Mouse (Mus musculus) G1E (cell line): Measurements from ENCODE around the gene Mtif2. TPM values are rescaled to one million over a fixed set of nuclear protein-coding genes. Genes with fewer than 3 reads are reported as not detected.
A peak's percentile ranks its signal among the peaks of the same experiment; 100 is the strongest.
"Not testable (repeated sequence)": the region's sequence is repeated elsewhere in the genome, so short reads cannot be mapped to it uniquely, and the experiment has no call there.

ENCODE experiments used
- ATAC-seq: 2 replicates; pipeline ENCODE4 v1.8.0; 2016; ENCODE audit warnings: mild to moderate bottlenecking; ENCODE audit not compliant: insufficient number of reproducible peaks, poor library complexity, low FRiP score, severe bottlenecking; ENCODE audit errors: extremely low read depth
- DNase-seq: peaks from one replicate; pipeline ENCODE4 v3.0.0; 2012; ENCODE audit warnings: low spot score
- H3K27me3 ChIP-seq: 2 replicates; pipeline ENCODE4 v1.6.1; 2012; ENCODE audit warnings: mild to moderate bottlenecking, low read length, inconsistent platforms; ENCODE audit not compliant: insufficient read depth
- H3K36me3 ChIP-seq: replicated peaks from 2 replicates; pipeline ENCODE3; 2012; ENCODE audit warnings: mild to moderate bottlenecking, inconsistent platforms
- H3K4me1 ChIP-seq: 2 replicates; pipeline ENCODE4 v1.6.1; 2012; ENCODE audit warnings: low read depth, low read length, inconsistent platforms, mixed read lengths; ENCODE audit not compliant: insufficient read depth
- H3K4me3 ChIP-seq: 2 replicates; pipeline ENCODE4 v1.5.1; 2012; ENCODE audit warnings: low read depth, mild to moderate bottlenecking, inconsistent platforms, low read length, moderate library complexity, mixed read lengths
- H3K9me3 ChIP-seq: replicated peaks from 2 replicates; pipeline ENCODE4 v1.6.1; 2012; ENCODE audit warnings: inconsistent platforms
- CTCF ChIP-seq: IDR thresholded peaks from 2 replicates; pipeline ENCODE4 v1.5.1; 2012; ENCODE audit warnings: low read depth, low read length, inconsistent platforms, mixed read lengths
- GATA1 ChIP-seq: IDR thresholded peaks from 2 replicates; pipeline ENCODE4 v1.6.1; 2012; ENCODE audit warnings: borderline replicate concordance, low read length, inconsistent platforms, mixed read lengths
- GATA2 ChIP-seq: IDR thresholded peaks from 2 replicates; pipeline ENCODE4 v1.6.1; 2012; ENCODE audit warnings: low read depth, low read length, inconsistent platforms, borderline replicate concordance
- POLR2AphosphoS5 ChIP-seq: IDR thresholded peaks from 2 replicates; pipeline ENCODE4 v1.6.1; 2012; ENCODE audit warnings: low read depth, low read length, inconsistent platforms; ENCODE audit not compliant: insufficient replicate concordance
- TAL1 ChIP-seq: conservative IDR thresholded peaks from 2 replicates; pipeline ENCODE4 v1.6.1; 2012; ENCODE audit warnings: low read depth, low read length, inconsistent platforms, mixed read lengths
- polyA plus RNA-seq: library from polyadenylated mRNA; stranded (reverse); fragments of >175 nt; gene quantifications from 2 replicates; pipeline ENCODE4 v1.2.3, GENCODE M21; 2012
- total RNA-seq, 2 experiments: library from RNA; stranded (forward) in 1 of 2; stranded (reverse) in 1 of 2; fragments of 200-1000 nt in 1 of 2; fragments of >200 nt in 1 of 2; fragmentation: Nextera tagmentation in 1 of 2; gene quantifications; 2 replicates each; pipeline ENCODE4 v1.2.3; 2014 to 2017

The Mtif2 gene
- total and polyA plus RNA-seq, 3 experiments: 11.8 to 105 (median 72.2) TPM

DNA sequence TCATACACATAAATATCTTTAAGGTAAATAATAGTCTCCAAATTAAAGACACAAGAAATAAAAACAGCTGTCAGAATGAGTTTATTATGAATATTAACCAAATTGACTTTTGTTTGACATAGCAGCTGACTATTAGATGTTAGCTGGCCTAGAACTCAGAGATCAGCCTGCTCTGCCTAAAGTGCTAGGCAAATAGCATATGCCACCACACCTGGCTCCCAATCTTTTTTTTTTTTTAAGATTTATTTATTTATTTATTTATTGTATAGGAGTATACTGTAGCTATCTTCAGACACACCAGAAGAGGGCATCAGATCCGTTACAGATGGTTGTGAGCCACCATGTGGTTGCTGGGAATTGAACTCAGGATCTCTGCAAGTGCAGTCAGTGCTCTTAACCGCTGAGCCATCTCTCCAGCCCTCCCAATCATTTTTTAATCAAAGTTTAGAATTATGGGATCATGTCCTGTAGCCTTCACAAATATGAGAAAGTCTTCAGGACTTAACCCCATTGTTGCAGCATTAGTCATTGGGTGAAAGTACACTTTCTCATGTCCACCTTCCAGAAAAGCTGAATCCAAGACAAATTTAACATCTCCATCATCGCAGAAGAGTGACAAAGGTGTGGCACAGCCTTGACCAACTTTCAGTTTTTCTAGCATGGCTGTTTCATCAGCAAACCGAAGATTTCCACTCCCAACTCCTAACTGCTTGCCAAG is 13.2 kb upstream of the Mtif2 start:
- TF ChIP-seq CTCF (no peak), TAL1 (no peak), POLR2AphosphoS5 (no peak), GATA1 (no peak), GATA2 (no peak)
- peak overlapping the region; percentile 80; the same call in 1 of the 2 replicates for H3K4me3 ChIP-seq
- H3K9me3 ChIP-seq: no peaks in the 10 kb centered on the region
- no peaks in the 10 kb centered on the region for H3K27me3 ChIP-seq
- peaks cover 32% of the 10 kb centered on the region for H3K4me1 ChIP-seq
- ATAC-seq (no peak), DNase-seq (no peak)
- H3K36me3 ChIP-seq: peaks cover 27% of the 10 kb centered on the region

DNA sequence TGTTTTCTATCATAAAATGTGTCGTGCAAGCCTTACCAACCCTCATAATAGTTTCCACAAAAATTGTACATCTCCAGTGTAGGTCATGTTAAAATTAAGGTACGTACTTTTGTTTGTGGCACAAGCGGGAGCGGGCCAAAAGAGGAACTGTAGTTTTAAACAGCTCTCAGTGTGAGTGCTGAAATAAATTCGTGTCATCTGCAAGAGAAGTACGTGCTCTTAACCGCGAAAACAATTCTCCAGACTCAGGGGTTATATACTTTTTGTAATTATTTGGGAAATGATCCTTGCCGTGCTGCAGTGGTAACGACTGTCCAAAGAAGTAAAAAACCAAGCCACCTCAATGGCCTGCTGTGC is 11.9 kb upstream of the Mtif2 start:
- H3K4me3 ChIP-seq: peak overlapping the region; percentile 80
- DNase-seq: no peak
- H3K36me3 ChIP-seq: peaks cover 27% of the 10 kb centered on the region
- H3K4me1 ChIP-seq: peaks cover 31% of the 10 kb centered on the region
- no peak for ATAC-seq
- no peaks in the 10 kb centered on the region for H3K9me3 ChIP-seq
- TF ChIP-seq CTCF (no peak), TAL1 (no peak), POLR2AphosphoS5 (no peak), GATA2 (no peak), GATA1 (no peak)
- no peaks in the 10 kb centered on the region for H3K27me3 ChIP-seq

DNA sequence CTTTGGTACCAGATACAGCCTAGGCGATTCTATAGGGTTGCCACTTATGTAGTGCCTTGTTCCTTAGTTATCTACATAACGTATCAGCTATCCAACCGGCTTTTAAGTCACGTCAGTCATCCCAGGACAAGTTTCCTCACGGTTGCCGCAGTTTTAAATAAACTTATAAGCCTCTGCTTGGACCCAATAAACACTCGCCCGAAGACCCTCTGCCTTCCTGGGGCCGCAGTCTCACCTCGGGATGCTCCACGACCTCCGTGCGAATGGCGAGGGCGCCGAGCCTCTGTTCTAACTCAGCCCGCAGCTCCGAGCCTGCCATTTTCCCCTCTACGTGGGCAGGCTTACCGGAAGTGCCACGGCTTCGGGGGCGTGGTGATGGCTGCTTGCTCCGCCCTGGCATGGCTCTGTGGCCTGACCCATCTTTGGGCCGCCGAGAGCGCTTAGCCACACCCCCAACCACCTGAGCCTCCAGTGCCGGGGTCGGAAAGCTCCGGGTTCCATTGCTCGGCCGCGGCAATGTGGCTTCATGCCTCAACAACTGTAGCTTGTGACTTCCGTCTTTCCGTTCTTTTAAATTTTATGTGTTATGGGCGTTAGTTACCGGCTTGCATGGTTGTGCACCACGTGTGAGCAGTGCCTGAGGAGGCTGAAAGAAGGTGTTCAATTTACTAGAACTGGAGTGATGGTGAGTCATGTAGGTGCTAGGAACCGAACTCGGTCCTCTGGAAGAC is 11.4 kb upstream of the Mtif2 start, which contains the start of gene Prorsd1:
Gene Prorsd1, minus strand, starts transcription at position 352 of the 731 bp plus-strand sequence.
- H3K9me3 ChIP-seq: no peaks in the 10 kb centered on the region
- peaks cover 31% of the 10 kb centered on the region for H3K4me1 ChIP-seq
- H3K4me3 ChIP-seq: peak within 1 kb of the TSS; percentile 80
- no peaks in the 10 kb centered on the region for H3K27me3 ChIP-seq
- peak; percentile 98 for ATAC-seq
- no peak for TF ChIP-seq POLR2AphosphoS5
- no peak for TF ChIP-seq GATA1
- TF ChIP-seq GATA2: no peak
- no peak for TF ChIP-seq CTCF
- TF ChIP-seq TAL1: no peak
- peak; percentile 82 for DNase-seq
- H3K36me3 ChIP-seq: peaks cover 26% of the 10 kb centered on the region

DNA sequence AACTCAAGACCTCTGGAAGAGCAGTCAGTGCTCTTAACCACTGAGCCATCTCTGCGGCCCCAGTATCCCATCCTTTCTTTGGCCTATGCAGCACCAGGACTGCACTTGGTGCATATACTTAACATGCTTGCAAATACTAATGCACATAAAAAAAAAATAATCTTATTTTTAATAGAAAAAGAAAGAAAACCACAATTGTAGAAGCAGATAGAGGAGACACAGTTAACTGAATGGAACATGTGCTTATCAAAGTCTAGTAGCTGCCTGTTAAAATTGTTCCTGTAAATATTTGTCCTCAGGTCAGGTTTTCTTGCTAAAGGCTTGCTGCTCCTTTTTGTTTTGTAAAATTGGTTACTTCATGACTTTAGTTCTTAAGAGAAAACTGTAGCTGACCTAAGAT is 12.0 kb downstream of the Mtif2 start:
- Histone ChIP-seq H3K27me3 (no peaks in the 10 kb centered on the region), H3K36me3 (peaks cover 77% of the 10 kb centered on the region), H3K9me3 (no peaks in the 10 kb centered on the region), H3K4me3 (no peak overlapping the region), H3K4me1 (peaks cover 6% of the 10 kb centered on the region; the same call in 1 of the 2 replicates)
- no peak for TF ChIP-seq POLR2AphosphoS5
- TF ChIP-seq GATA1: no peak
- TF ChIP-seq CTCF: no peak
- no peak for TF ChIP-seq GATA2
- TF ChIP-seq TAL1: no peak
- DNase-seq (no peak), ATAC-seq (no peak)

DNA sequence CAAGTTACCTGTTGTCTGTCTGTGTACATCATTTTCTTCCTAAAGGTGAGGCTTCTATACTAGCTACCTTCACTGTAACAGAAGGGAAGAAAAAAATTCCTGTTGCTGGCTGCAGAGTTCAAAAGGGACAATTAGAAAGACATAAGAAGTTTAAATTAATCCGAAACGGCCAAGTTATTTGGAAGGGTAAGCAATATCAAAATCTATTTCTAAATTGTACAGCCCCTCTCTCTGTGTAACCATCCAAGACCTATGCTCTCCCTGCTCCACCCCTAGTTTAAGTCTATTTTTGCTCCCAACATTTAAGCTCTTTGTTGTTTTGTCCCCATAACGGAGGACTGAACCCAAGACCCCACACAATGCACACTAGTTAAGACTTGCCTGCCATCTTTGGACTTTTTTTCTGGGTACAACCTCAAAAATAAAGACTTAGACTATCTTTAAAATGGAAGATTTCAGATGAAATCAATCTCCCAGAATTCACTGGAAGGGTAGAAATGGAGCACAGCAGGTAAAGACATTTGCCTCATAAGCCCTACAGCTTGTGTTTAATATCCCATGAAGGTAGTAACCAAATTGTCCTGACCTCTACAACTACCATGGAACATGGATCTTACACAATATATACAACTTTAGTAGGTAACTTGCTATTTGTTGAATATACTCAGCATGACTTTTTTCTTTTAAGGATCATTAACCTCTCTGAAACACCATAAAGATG is 18.2 kb downstream of the Mtif2 start:
- no peak for TF ChIP-seq GATA2
- TF ChIP-seq POLR2AphosphoS5: peak; percentile 75; the same call in 1 of the 2 replicates
- TF ChIP-seq TAL1: no peak
- no peak for TF ChIP-seq GATA1
- TF ChIP-seq CTCF: no peak
- no peak for DNase-seq
- ATAC-seq: no peak
- H3K9me3 ChIP-seq: no peaks in the 10 kb centered on the region
- H3K27me3 ChIP-seq: no peaks in the 10 kb centered on the region
- peaks cover 57% of the 10 kb centered on the region for H3K36me3 ChIP-seq
- peaks cover 23% of the 10 kb centered on the region for H3K4me1 ChIP-seq
- no peak overlapping the region for H3K4me3 ChIP-seq

DNA sequence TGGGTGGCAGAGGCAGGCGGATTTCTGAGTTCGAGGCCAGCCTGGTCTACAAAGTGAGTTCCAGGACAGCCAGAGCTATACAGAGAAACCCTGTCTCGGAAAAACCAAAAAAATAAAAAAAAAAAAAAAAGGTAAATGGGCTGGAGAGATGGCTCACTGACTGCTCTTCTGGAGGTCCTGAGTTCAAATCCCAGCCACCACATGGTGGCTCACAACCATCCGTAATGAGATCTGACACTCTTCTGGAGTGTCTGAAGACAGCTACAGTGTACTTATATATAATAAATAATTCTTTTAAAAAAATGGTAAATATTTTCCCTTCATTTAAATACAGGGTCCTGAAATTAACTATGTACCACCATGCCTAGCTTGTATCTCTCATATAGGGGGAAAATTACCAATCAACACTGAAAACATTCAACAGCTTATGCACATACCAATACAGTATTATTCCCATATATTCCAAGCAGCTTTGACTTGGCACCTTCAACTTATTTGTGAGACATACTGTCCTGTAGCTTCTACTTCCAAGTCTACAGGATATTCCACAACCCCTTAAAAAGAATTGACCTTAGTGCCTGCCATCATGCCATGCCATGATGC is 19.0 kb downstream of the Mtif2 start:
- H3K27me3 ChIP-seq, DNase-seq, H3K9me3 ChIP-seq, ATAC-seq: not testable (repeated sequence)
- Histone ChIP-seq H3K36me3 (peaks cover 51% of the 10 kb centered on the region), H3K4me3 (peak overlapping the region; percentile 16; the same call in 1 of the 2 replicates), H3K4me1 (peaks cover 27% of the 10 kb centered on the region)

DNA sequence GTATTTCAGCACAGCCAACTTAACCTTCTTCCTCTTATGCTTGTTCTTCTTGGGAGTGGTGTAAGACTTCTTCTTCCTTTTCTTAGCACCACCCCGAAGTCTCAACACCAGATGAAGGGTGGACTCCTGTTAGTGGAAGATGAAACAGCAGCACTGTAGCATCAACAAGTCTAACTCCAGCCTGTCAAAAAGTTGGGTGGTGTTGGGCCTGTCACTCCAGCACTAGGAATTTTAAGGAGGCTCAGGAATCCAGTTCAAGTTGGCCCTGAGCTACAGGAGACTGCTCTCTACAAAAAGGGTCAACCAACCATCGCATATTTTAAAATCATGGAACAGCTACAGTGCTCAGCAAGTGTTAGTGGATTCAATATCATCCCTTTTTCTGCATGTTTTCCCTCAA is 20.1 kb downstream of the Mtif2 start:
- H3K36me3 ChIP-seq: peaks cover 41% of the 10 kb centered on the region
- H3K9me3 ChIP-seq, H3K27me3 ChIP-seq, DNase-seq, ATAC-seq: not testable (repeated sequence)
- peak overlapping the region; percentile 74 for H3K4me3 ChIP-seq
- peaks cover 27% of the 10 kb centered on the region for H3K4me1 ChIP-seq
